Mouse (Mus musculus): ENCODE data around the gene Lrmp. TPM values are rescaled to one million over a fixed set of nuclear protein-coding genes. Genes with fewer than 3 reads are reported as not detected.

Lrmp gene
- polyA plus RNA-seq, 1 experiment from 2014 or later = 15.2 TPM

DNA sequence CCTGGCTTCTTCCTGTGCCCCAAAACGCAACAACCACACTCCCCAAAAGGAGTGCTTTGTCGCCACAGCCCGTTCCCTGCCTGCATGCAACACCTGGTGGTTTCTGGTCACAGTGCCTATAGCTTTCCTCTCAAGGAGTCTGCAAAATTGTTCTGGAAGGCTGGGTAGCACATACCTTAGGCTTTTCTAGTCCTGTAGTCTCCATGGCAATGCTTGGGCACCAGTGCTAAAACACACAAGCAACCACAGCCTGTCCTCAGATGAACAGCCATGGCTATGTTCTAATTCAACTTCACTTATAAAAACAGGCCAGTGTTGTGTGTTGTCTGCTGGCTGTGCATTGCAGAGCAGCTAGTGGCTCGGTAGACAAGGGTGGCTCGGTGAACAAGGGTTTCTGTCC lies 21.4 kb downstream of the Lrmp start:
- no peaks in the 10 kb centered on the region for H3K36me3 ChIP-seq (ENCODE audit: control insufficient read depth, insufficient read depth, low read length)
- H3K4me2 ChIP-seq (replicated peaks; ENCODE audit: low read depth) = no peak overlapping the region
- 92% methylated on average over 5 of the region's 5 CpGs for WGBS
- no peaks in the 10 kb centered on the region for H3K27me3 ChIP-seq (ENCODE audit: control insufficient read depth, insufficient read depth, low read length)
- TF ChIP-seq EP300 (optimal IDR thresholded peaks at IDR 0.05) (no peak), CTCF (IDR thresholded peaks at IDR 0.05; ENCODE audit: low read depth) (no peak)
- ATAC-seq (ENCODE audit: low FRiP score, low TSS enrichment) (no peak), DNase-seq (ENCODE audit: low spot score) (no peak)
- no peak overlapping the region for H3K4me3 ChIP-seq (ENCODE audit: low read depth, low read length)
- no peak overlapping the region for H3K9ac ChIP-seq (ENCODE audit: low read length)
- H3K27ac ChIP-seq (replicated peaks) = no peak overlapping the region
- no peaks in the 10 kb centered on the region for H3K9me3 ChIP-seq (ENCODE audit: control insufficient read depth, low read length)
- no peaks in the 10 kb centered on the region for H3K4me1 ChIP-seq (replicated peaks; ENCODE audit: control insufficient read depth, insufficient read depth)

DNA sequence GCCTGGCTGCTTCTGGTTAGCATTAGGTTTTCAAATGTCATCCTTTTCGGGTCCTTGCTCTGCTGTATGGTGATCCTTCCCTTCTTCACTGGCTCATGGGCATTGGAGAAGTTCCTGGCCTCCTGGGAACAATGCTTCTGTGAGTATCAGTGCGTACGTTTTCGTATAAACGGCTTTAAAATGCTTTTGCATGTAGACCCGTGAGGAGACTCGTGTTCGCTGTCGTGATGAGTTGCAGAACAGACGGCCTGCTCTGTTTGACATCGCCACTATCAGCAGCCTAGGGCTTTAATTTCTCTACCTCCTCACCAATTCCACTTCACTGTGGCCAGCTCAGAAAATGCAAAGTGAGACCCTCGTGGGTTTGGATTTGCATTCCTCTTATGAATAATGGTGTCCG lies 23.8 kb downstream of the Lrmp start:
- Histone ChIP-seq H3K36me3 (ENCODE audit: control insufficient read depth, insufficient read depth, low read length) (no peaks in the 10 kb centered on the region), H3K27me3 (ENCODE audit: control insufficient read depth, insufficient read depth, low read length) (no peaks in the 10 kb centered on the region), H3K9ac (ENCODE audit: low read length) (no peak overlapping the region), H3K4me2 (replicated peaks; ENCODE audit: low read depth) (no peak overlapping the region), H3K27ac (replicated peaks) (no peak overlapping the region), H3K4me3 (ENCODE audit: low read depth, low read length) (no peak overlapping the region), H3K4me1 (replicated peaks; ENCODE audit: control insufficient read depth, insufficient read depth) (no peaks in the 10 kb centered on the region), H3K9me3 (ENCODE audit: control insufficient read depth, low read length) (no peaks in the 10 kb centered on the region)
- no peak for DNase-seq (ENCODE audit: low spot score)
- WGBS = 79% methylated on average over 13 of the region's 13 CpGs
- TF ChIP-seq EP300 (optimal IDR thresholded peaks at IDR 0.05) (no peak), CTCF (IDR thresholded peaks at IDR 0.05; ENCODE audit: low read depth) (no peak)
- no peak for ATAC-seq (ENCODE audit: low FRiP score, low TSS enrichment)

DNA sequence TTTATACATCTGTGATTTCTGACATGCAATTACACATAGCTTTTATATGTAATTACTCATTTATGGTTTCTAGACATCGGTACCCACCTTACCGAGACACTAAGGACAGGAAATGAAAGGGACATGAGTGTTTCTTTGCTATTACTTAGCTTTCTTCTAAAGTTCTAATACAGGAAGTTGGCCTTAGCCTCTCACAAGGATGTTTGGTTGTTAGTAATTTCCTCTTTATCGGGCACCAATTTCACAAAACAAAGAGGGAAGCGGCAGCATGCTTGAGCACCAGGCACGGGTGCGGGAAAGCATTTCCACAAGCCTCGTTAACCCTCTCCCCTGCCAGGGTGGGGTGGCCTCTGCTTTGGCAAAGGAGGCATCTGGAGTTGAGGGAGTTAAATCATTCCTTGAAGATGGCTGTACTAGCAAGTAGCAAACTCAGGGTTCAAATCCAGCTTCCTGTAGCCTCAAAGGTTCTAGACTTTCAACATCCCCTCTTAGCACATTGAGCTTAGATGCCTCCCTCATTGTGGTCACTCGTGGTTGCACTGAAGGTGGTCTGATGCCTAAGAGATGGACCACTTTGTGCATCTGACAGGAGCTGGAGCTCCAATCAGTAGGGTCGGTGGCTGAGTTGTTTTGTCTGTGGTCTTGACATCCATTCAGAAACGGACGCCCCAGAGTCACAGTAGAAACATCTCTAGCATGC lies 24.5 kb downstream of the Lrmp start:
- H3K9me3 ChIP-seq (ENCODE audit: control insufficient read depth, low read length) = no peaks in the 10 kb centered on the region
- 78% methylated on average over 11 of the region's 11 CpGs for WGBS
- TF ChIP-seq EP300 (optimal IDR thresholded peaks at IDR 0.05) (no peak), CTCF (IDR thresholded peaks at IDR 0.05; ENCODE audit: low read depth) (no peak)
- no peak for DNase-seq (ENCODE audit: low spot score)
- H3K9ac ChIP-seq (ENCODE audit: low read length) = no peak overlapping the region
- H3K27me3 ChIP-seq (ENCODE audit: control insufficient read depth, insufficient read depth, low read length) = no peaks in the 10 kb centered on the region
- no peak overlapping the region for H3K4me2 ChIP-seq (replicated peaks; ENCODE audit: low read depth)
- no peak overlapping the region for H3K4me3 ChIP-seq (ENCODE audit: low read depth, low read length)
- no peak for ATAC-seq (ENCODE audit: low FRiP score, low TSS enrichment)
- no peak overlapping the region for H3K27ac ChIP-seq (replicated peaks)
- no peaks in the 10 kb centered on the region for H3K4me1 ChIP-seq (replicated peaks; ENCODE audit: control insufficient read depth, insufficient read depth)
- no peaks in the 10 kb centered on the region for H3K36me3 ChIP-seq (ENCODE audit: control insufficient read depth, insufficient read depth, low read length)

DNA sequence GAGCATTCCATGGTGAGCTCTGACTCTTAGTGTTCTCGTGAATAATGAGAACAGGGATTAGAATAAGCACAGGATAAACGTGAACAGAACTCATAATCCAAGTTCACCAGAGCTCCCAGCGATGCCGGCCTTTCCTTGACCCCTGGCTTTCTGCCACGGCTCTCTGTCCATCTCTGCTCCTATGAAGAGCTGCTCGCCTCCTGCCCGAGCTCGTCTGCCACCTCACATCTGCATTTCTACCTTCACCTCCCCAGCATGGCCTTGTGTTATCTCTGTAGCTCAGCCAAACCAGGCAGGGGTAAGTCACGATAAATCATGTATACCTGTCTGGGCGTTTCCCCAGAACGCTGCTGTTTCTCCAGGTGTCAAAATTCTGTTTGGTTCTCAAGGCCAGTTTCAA lies 25.3 kb downstream of the Lrmp start:
- ATAC-seq (ENCODE audit: low FRiP score, low TSS enrichment) (no peak), DNase-seq (ENCODE audit: low spot score) (no peak)
- H3K4me3 ChIP-seq (ENCODE audit: low read depth, low read length) = no peak overlapping the region
- H3K4me2 ChIP-seq (replicated peaks; ENCODE audit: low read depth) = no peak overlapping the region
- 35% methylated on average over 11 of the region's 11 CpGs for WGBS
- no peaks in the 10 kb centered on the region for H3K9me3 ChIP-seq (ENCODE audit: control insufficient read depth, low read length)
- no peak overlapping the region for H3K27ac ChIP-seq (replicated peaks)
- H3K36me3 ChIP-seq (ENCODE audit: control insufficient read depth, insufficient read depth, low read length) = no peaks in the 10 kb centered on the region
- TF ChIP-seq EP300 (optimal IDR thresholded peaks at IDR 0.05) (no peak), CTCF (IDR thresholded peaks at IDR 0.05; ENCODE audit: low read depth) (no peak)
- no peak overlapping the region for H3K9ac ChIP-seq (ENCODE audit: low read length)
- no peaks in the 10 kb centered on the region for H3K4me1 ChIP-seq (replicated peaks; ENCODE audit: control insufficient read depth, insufficient read depth)
- no peaks in the 10 kb centered on the region for H3K27me3 ChIP-seq (ENCODE audit: control insufficient read depth, insufficient read depth, low read length)

DNA sequence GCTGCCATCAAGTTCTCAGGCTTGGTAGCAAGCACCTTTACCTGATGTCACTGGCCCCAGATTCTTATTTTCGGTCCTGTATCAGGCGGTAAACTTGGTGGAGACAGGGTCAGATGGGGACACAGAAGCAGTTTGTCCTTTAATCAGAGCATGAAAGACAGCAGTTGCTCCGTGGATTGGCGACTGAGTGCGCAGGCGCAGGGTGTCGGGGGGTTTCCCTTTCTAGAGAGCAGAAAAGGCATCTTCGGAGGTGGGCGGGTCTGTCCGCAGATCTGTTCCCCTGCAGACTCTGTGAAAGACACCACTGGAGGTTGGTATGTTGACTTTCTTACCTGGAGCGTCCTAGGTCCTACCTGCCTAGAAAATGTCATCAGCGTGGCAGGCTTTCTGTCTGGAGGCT lies 26.4 kb downstream of the Lrmp start:
- H3K9ac ChIP-seq (ENCODE audit: low read length) = no peak overlapping the region
- TF ChIP-seq CTCF (IDR thresholded peaks at IDR 0.05; ENCODE audit: low read depth) (no peak), EP300 (optimal IDR thresholded peaks at IDR 0.05) (no peak)
- no peak overlapping the region for H3K4me2 ChIP-seq (replicated peaks; ENCODE audit: low read depth)
- DNase-seq (ENCODE audit: low spot score) (no peak), ATAC-seq (ENCODE audit: low FRiP score, low TSS enrichment) (no peak)
- no peak overlapping the region for H3K27ac ChIP-seq (replicated peaks)
- H3K36me3 ChIP-seq (ENCODE audit: control insufficient read depth, insufficient read depth, low read length) = no peaks in the 10 kb centered on the region
- no peak overlapping the region for H3K4me3 ChIP-seq (ENCODE audit: low read depth, low read length)
- H3K27me3 ChIP-seq (ENCODE audit: control insufficient read depth, insufficient read depth, low read length) = no peaks in the 10 kb centered on the region
- no peaks in the 10 kb centered on the region for H3K9me3 ChIP-seq (ENCODE audit: control insufficient read depth, low read length)
- no peaks in the 10 kb centered on the region for H3K4me1 ChIP-seq (replicated peaks; ENCODE audit: control insufficient read depth, insufficient read depth)
- 89% methylated on average over 12 of the region's 12 CpGs for WGBS

DNA sequence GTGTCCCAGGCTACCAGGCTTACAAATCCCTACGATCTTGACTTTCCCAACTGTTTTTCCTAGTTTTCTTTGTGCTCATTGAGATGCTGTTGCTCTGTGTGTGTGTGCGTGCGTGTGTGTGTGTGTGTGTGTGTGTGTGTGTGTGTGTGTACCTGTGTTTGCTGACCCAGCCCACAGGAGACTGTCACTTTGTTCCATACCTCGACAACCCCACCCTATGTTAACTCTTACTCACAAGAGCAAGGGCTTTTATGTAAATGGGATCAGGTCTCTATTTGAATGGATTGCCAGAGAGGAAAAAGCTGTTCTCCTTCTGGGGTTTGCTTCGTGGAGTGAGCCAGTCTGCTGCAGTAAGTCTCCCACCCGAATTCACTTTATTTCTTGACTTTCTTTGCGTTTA lies 29.7 kb downstream of the Lrmp start:
- peak; percentile 78 for ATAC-seq (ENCODE audit: low FRiP score, low TSS enrichment)

More for the DNA sequence above, 29.7 kb downstream of the Lrmp start:
- Histone ChIP-seq H3K4me2 (replicated peaks; ENCODE audit: low read depth) (no peak overlapping the region), H3K36me3 (ENCODE audit: control insufficient read depth, insufficient read depth, low read length) (no peaks in the 10 kb centered on the region), H3K9me3 (ENCODE audit: control insufficient read depth, low read length) (no peaks in the 10 kb centered on the region), H3K4me1 (replicated peaks; ENCODE audit: control insufficient read depth, insufficient read depth) (no peaks in the 10 kb centered on the region), H3K27ac (replicated peaks) (peak overlapping the region; percentile 61), H3K4me3 (ENCODE audit: low read depth, low read length) (no peak overlapping the region), H3K27me3 (ENCODE audit: control insufficient read depth, insufficient read depth, low read length) (no peaks in the 10 kb centered on the region), H3K9ac (ENCODE audit: low read length) (no peak overlapping the region)
- peak; percentile 40 for DNase-seq (ENCODE audit: low spot score)
- WGBS = 41% methylated on average over 7 of the region's 7 CpGs
- no peak for TF ChIP-seq EP300 (optimal IDR thresholded peaks at IDR 0.05)
- no peak for TF ChIP-seq CTCF (IDR thresholded peaks at IDR 0.05; ENCODE audit: low read depth)

All from stomach, postnatal 0 days (tissue).